ENCODE assay signal across 15 mouse cellular contexts in genomic region chr14:33669891-33670290, GRCm38 (mm10).
"Had no signal": no experiment of that assay in that cellular context is flagged by ENCODE, and none has a peak within 500 bp of the region (broad histone marks: within the 10 kb centered on the region; RNA-seq: fewer than 3 reads in every experiment).

No protein-coding gene starts in this region.

- H3K9me3 ChIP-seq: neural tube, embryonic 15.5 days; stomach, embryonic 15.5 days had no signal

- H3K27me3 ChIP-seq: neural tube, embryonic 15.5 days; stomach, embryonic 15.5 days had no signal

- H3K4me3 ChIP-seq: neural tube, embryonic 15.5 days; stomach, embryonic 15.5 days had no signal

- DNase-seq: retina, postnatal 1 day; right cerebral cortex, adult 18-20 months; right cerebral cortex, postnatal 14 days; right cerebral cortex, postnatal 25 days; right cerebral cortex, postnatal 4 days; spleen, adult 18-20 months; thymus, adult 18-20 months; thymus, adult 2 months; thymus, postnatal 14 days; thymus, postnatal 25 days; thymus, postnatal 36 days; thymus, postnatal 4 days had no signal

- H3K36me3 ChIP-seq: neural tube, embryonic 15.5 days; stomach, embryonic 15.5 days had no signal

- H3K27ac ChIP-seq: neural tube, embryonic 15.5 days; stomach, embryonic 15.5 days; stomach, postnatal 0 days had no signal

- H3K4me2 ChIP-seq: neural tube, embryonic 15.5 days; stomach, embryonic 15.5 days had no signal

- H3K4me1 ChIP-seq: neural tube, embryonic 15.5 days; stomach, embryonic 15.5 days had no signal

- H3K9ac ChIP-seq: neural tube, embryonic 15.5 days; stomach, embryonic 15.5 days had no signal
